Mouse (Mus musculus) stomach, embryonic 16.5 days (tissue): ENCODE measurements at regions not wholly inside any gene's neighbourhood (a gene's known extent, or its start where the extent isn't known, plus 50 kb on each side); places are given as distances from the start of the nearest gene placed in this dataset.
"Not testable (repeated sequence)": the region's sequence is repeated elsewhere in the genome, so short reads cannot be mapped to it uniquely, and the experiment has no call there.

Experiments
- ATAC-seq: fragments of 200-750 bp; cut with Nextera tagmentation; 2 replicates; pipeline ENCODE4 v1.8.0; 2017; ENCODE audit warnings: moderate number of reproducible peaks, moderate TSS enrichment; ENCODE audit not compliant: insufficient read depth, low FRiP score
- H3K27ac ChIP-seq: fragments of 300-500 bp; sonication (generic); 2 replicates; pipeline ENCODE4 v1.5.1; 2014; ENCODE audit warnings: low read length
- H3K27me3 ChIP-seq: fragments of 300-500 bp; sonication (generic); 2 replicates; pipeline ENCODE4 v1.6.1; 2014; ENCODE audit warnings: low read length, control low read depth, mixed read lengths; ENCODE audit not compliant: control insufficient read depth, insufficient read depth
- H3K36me3 ChIP-seq: fragments of 300-500 bp; sonication (generic); 2 replicates; pipeline ENCODE4 v1.6.1; 2014; ENCODE audit warnings: low read length; ENCODE audit not compliant: control insufficient read depth, insufficient read depth
- H3K4me1 ChIP-seq: fragments of 300-500 bp; sonication (generic); 2 replicates; pipeline ENCODE4 v1.6.1; 2014; ENCODE audit warnings: low read length, control low read depth, mixed read lengths; ENCODE audit not compliant: control insufficient read depth, insufficient read depth
- H3K4me2 ChIP-seq: fragments of 300-500 bp; sonication (generic); 2 replicates; pipeline ENCODE4 v1.6.1; 2014; ENCODE audit warnings: low read depth, low read length, mixed read lengths
- H3K4me3 ChIP-seq: fragments of 300-500 bp; sonication (generic); replicated peaks from 2 replicates; pipeline ENCODE4 v1.5.1; 2014; ENCODE audit warnings: mild to moderate bottlenecking, low read length
- H3K9ac ChIP-seq: fragments of 300-500 bp; sonication (generic); 2 replicates; pipeline ENCODE4 v1.6.1; 2014; ENCODE audit warnings: low read length
- H3K9me3 ChIP-seq: fragments of 300-500 bp; sonication (generic); replicated peaks from 2 replicates; pipeline ENCODE4 v1.6.1; 2016; ENCODE audit warnings: low read length, control low read depth; ENCODE audit not compliant: control insufficient read depth
- WGBS: fragments of 180-500 bp; shearing (Covaris S2); extraction: QIAGEN DNeasy Blood & Tissue Kit; methylation state at CpG from one replicate; pipeline ENCODE4 v1.1.7; 2014; 5-methylcytosine and 5-hydroxymethylcytosine counted together

GRCm38 (mm10) chr7:39706606-39707005 is 189.0 kb downstream of the Zfp619 start:
- Histone ChIP-seq H3K4me2 (no peak overlapping the region), H3K27me3 (no peaks in the 10 kb centered on the region), H3K27ac (no peak overlapping the region), H3K9ac (no peak overlapping the region), H3K36me3 (no peaks in the 10 kb centered on the region), H3K4me3 (no peak overlapping the region), H3K9me3 (no peaks in the 10 kb centered on the region), H3K4me1 (no peaks in the 10 kb centered on the region)
- WGBS = 40% methylated on average over 2 of the region's 2 CpGs
- ATAC-seq = no peak

DNA sequence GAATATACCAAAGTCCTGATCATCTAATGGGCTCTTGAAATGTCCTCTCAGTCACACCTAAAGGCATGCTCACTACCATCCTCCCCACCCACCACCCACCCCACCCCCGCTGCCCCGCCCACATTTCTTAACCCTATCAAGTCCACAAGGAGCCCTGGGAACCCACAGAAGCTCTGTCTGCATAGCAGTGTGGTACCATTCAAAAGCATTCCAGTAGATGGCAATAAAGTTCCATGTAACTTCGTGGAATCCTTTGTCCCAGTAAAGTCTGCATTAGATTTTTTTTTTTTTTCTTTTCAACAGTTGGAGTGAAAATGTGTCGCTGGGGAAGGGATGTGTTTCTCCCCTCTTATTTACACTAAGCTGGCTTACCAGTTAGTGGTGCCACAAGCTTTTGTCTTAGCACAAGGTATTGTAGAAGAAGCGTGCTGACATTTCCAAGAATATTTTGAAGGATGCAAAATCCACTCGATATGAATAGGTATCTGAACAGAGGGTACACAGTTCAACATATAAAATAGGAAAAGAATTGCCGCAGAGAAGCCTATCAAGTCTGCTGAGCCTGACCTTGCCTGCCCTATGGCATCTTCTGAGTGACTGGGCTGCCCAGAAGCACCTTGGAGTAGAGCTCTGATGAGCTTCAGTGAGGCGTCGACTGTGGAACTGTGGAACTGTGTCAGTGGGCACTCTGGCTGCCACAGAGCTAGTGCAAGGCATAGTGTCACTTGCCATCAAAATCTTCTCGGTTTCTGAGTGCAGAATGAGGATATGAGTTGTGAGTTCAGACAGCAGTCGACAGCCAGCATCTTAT is 199.0 kb downstream of the Zfp619 start:
- WGBS = 19% methylated on average over 11 of the region's 11 CpGs
- Histone ChIP-seq H3K4me3 (no peak overlapping the region), H3K4me1 (no peaks in the 10 kb centered on the region), H3K36me3 (no peaks in the 10 kb centered on the region), H3K4me2 (no peak overlapping the region), H3K27ac (no peak overlapping the region), H3K9ac (no peak overlapping the region), H3K9me3 (no peaks in the 10 kb centered on the region), H3K27me3 (no peaks in the 10 kb centered on the region)
- no peak for ATAC-seq

- H3K9ac ChIP-seq = no peak overlapping the region
- H3K36me3 ChIP-seq = no peaks in the 10 kb centered on the region
- H3K4me1 ChIP-seq = no peaks in the 10 kb centered on the region
- no peaks in the 10 kb centered on the region for H3K27me3 ChIP-seq
- H3K4me3 ChIP-seq = no peak overlapping the region
- ATAC-seq = no peak
- no peaks in the 10 kb centered on the region for H3K9me3 ChIP-seq
- H3K27ac ChIP-seq = no peak overlapping the region
- H3K4me2 ChIP-seq = no peak overlapping the region
- WGBS = 57% methylated on average over 12 of the region's 12 CpGs
Observed at GRCm38 (mm10) chr7:39727935-39728557, 210.5 kb downstream of the Zfp619 start.

DNA sequence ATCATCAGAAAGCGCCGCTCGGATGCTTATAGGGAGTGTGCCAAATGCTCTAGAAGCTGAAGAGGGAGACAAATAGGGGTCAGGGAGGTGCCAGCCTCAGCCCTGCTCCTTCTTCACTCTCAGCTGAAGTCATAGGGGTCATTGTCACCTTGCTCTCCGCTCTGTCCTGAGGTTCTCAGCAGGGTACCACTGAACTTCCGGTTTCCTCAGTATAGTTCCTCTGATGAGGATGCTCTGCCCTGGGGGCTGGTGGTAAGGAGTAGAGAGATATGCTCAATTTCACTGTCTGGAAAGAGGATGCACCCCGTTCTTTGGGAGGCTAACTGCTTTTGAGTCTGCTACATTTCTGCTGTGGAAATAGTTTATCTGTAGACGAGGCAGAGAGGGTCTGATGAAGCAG is 211.4 kb downstream of the Zfp619 start:
- Histone ChIP-seq H3K27ac (no peak overlapping the region), H3K4me2 (no peak overlapping the region), H3K9me3 (no peaks in the 10 kb centered on the region), H3K9ac (no peak overlapping the region), H3K27me3 (no peaks in the 10 kb centered on the region), H3K36me3 (no peaks in the 10 kb centered on the region), H3K4me3 (no peak overlapping the region), H3K4me1 (no peaks in the 10 kb centered on the region)
- no peak for ATAC-seq
- WGBS = 61% methylated on average over 7 of the region's 7 CpGs

DNA sequence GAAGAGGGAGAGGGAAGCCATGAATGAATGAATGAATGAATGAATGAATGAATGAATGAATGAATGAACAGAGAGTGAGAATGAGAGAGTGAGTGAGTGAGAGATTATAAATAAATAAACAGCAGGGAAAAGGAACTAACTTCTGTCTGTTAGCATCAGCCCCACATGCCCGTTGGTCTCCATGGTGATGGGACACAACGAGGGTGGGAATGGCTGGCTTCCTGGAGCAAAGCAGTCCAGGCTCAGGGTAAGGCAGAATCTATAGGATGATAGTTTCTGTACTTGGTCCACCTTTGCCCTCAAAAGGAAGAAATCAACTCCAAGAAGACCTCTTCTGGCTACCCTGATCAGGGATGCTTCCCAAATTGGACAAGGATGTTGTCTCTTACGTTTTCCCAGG is 212.2 kb downstream of the Zfp619 start:
- H3K4me1 ChIP-seq = no peaks in the 10 kb centered on the region
- H3K36me3 ChIP-seq = no peaks in the 10 kb centered on the region
- no peak overlapping the region for H3K27ac ChIP-seq
- H3K9ac ChIP-seq = no peak overlapping the region
- H3K4me3 ChIP-seq = no peak overlapping the region
- no peaks in the 10 kb centered on the region for H3K27me3 ChIP-seq
- H3K9me3 ChIP-seq = no peaks in the 10 kb centered on the region
- 68% methylated on average over 3 of the region's 3 CpGs for WGBS
- ATAC-seq = no peak
- H3K4me2 ChIP-seq = no peak overlapping the region

DNA sequence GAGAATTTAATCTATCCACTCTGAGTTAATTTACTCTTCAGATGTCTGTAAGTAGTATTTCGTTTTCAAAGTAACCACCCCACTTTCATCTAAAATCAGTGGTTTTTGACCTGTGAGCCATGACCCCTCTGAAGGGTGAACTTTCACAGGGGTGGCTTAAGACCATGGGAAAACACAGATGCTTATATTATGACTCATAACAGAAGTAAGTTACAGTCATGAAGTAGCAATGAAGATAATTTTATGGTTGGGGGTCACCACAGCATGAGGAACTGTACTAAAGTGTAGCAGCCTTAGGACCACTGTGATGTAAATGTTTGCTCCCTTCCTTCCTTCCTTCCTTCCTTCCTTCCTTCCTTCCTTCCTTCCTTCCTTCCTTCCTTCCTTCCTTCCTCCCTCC is 215.2 kb downstream of the Zfp619 start:
- Histone ChIP-seq H3K9ac (no peak overlapping the region), H3K27me3 (no peaks in the 10 kb centered on the region), H3K27ac (no peak overlapping the region), H3K9me3 (no peaks in the 10 kb centered on the region), H3K36me3 (no peaks in the 10 kb centered on the region), H3K4me2 (no peak overlapping the region), H3K4me1 (no peaks in the 10 kb centered on the region), H3K4me3 (no peak overlapping the region)
- no peak for ATAC-seq
- WGBS = 57% methylated on average over 1 of the region's 1 CpGs

- H3K9ac ChIP-seq, H3K27me3 ChIP-seq, H3K27ac ChIP-seq, ATAC-seq, H3K4me3 ChIP-seq, H3K9me3 ChIP-seq, H3K36me3 ChIP-seq, H3K4me2 ChIP-seq, H3K4me1 ChIP-seq: not testable (repeated sequence)
Observed at GRCm38 (mm10) chr7:39748395-39748794, 230.8 kb downstream of the Zfp619 start.

DNA sequence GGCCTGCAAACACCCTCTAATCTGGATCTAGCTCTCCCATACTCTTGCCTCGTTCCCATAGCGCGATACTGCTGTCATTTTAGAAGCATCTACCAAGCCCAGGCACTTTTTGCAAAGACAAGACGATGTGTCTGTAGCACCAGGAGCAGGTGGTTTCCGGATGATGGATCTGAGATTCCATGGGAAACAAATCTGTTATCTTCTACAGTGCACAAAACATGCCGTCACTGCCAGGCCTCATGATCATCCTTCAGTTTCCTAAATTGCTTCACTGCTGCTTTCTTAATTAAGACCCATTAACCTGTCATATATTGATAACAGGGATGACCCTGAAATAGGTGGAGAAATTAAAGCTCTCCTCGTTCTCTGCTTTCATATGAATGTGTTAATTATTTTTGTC is 232.9 kb downstream of the Zfp619 start:
- Histone ChIP-seq H3K9me3 (no peaks in the 10 kb centered on the region), H3K4me3 (no peak overlapping the region), H3K4me2 (no peak overlapping the region), H3K27ac (no peak overlapping the region), H3K4me1 (no peaks in the 10 kb centered on the region), H3K27me3 (no peaks in the 10 kb centered on the region), H3K9ac (no peak overlapping the region), H3K36me3 (no peaks in the 10 kb centered on the region)
- WGBS = 65% methylated on average over 7 of the region's 7 CpGs
- ATAC-seq = no peak

DNA sequence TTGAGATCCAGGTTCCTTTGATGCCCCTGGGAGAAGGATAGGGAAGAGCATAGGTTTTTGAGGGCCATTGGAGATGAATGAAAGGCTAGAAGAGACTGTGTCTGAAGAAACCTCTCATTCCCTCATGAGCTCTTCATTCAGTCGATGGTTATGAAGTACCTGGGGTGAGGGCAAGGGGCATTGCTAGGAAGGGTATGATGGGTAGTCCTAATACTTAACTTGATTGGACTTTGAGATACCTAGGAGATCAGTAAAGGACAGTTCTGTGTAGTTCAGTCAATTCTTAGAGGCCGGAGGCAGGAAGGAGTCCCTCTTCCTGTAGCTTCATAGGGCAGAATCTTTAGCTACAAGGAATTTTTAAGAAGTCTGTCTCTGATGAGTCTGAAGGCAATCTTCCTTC is 246.8 kb downstream of the Zfp619 start:
- 79% methylated on average over 2 of the region's 2 CpGs for WGBS
- no peak for ATAC-seq

More for the DNA sequence above, 246.8 kb downstream of the Zfp619 start:
- Histone ChIP-seq H3K36me3 (no peaks in the 10 kb centered on the region), H3K4me2 (no peak overlapping the region), H3K27me3 (no peaks in the 10 kb centered on the region), H3K9me3 (no peaks in the 10 kb centered on the region), H3K27ac (no peak overlapping the region), H3K4me1 (no peaks in the 10 kb centered on the region), H3K4me3 (no peak overlapping the region), H3K9ac (no peak overlapping the region)
